Mouse (Mus musculus) forebrain, embryonic 11.5 days (tissue): ENCODE results near the gene Nicn1. TPM values are rescaled to one million over a fixed set of nuclear protein-coding genes. Genes with fewer than 3 reads are reported as not detected.
"Not testable (repeated sequence)": the region's sequence is repeated elsewhere in the genome, so short reads cannot be mapped to it uniquely, and the experiment has no call there.

ENCODE experiments used
- ATAC-seq: fragments of 200-750 bp; cut with Nextera tagmentation; replicated peaks from 2 replicates; pipeline ENCODE4 v1.8.0; 2017; ENCODE audit warnings: moderate TSS enrichment; ENCODE audit not compliant: low FRiP score
- DNase-seq: peaks from one replicate; pipeline ENCODE4 v3.0.0-alpha.2; 2017; ENCODE audit warnings: low spot score
- H3K27ac ChIP-seq: fragments of 300-500 bp; sonication (generic); 2 replicates; pipeline ENCODE4 v1.5.1; 2014; ENCODE audit warnings: low read depth, low read length
- H3K27me3 ChIP-seq: fragments of 300-500 bp; sonication (generic); 2 replicates; pipeline ENCODE4 v1.6.1; 2014; ENCODE audit warnings: mild to moderate bottlenecking, low read length, mixed read lengths; ENCODE audit not compliant: control insufficient read depth, insufficient read depth
- H3K36me3 ChIP-seq: fragments of 300-500 bp; sonication (generic); 2 replicates; pipeline ENCODE4 v1.6.1; 2014; ENCODE audit warnings: mild to moderate bottlenecking, low read length, moderate library complexity, mixed read lengths; ENCODE audit not compliant: control insufficient read depth, insufficient read depth
- H3K4me1 ChIP-seq: fragments of 300-500 bp; sonication (generic); replicated peaks from 2 replicates; pipeline ENCODE4 v1.6.1; 2014; ENCODE audit warnings: low read length, mixed read lengths; ENCODE audit not compliant: control insufficient read depth, insufficient read depth
- H3K4me2 ChIP-seq: fragments of 300-500 bp; sonication (generic); 2 replicates; pipeline ENCODE4 v1.6.1; 2014; ENCODE audit warnings: low read depth, mild to moderate bottlenecking, low read length, moderate library complexity, mixed read lengths; ENCODE audit not compliant: severe bottlenecking
- H3K4me3 ChIP-seq: fragments of 300-500 bp; sonication (generic); 2 replicates; pipeline ENCODE4 v1.5.1; 2014; ENCODE audit warnings: low read depth, low read length
- H3K9ac ChIP-seq: fragments of 300-500 bp; sonication (generic); 2 replicates; pipeline ENCODE4 v1.6.1; 2014; ENCODE audit warnings: low read length
- H3K9me3 ChIP-seq: fragments of 300-500 bp; sonication (generic); 2 replicates; pipeline ENCODE4 v1.6.1; 2016; ENCODE audit warnings: low read length, mixed read lengths; ENCODE audit not compliant: control insufficient read depth
- WGBS: fragments of 180-500 bp; shearing (Covaris S2); extraction: QIAGEN DNeasy Blood & Tissue Kit; methylation state at CpG from one replicate; pipeline ENCODE4 v1.1.7; 2014; 5-methylcytosine and 5-hydroxymethylcytosine counted together
- polyA plus RNA-seq: library from polyadenylated mRNA; unstranded; fragments of >200 nt; fragmentation: Nextera tagmentation; extraction: Ambion mirVana; gene quantifications from 2 replicates; pipeline ENCODE4 v1.2.1, GENCODE M21; 2014

Nicn1 gene
- polyA plus RNA-seq, 1 experiment from 2014 or later: 46.8 TPM

GRCm38 (mm10) chr9:108307021-108307807, 17.0 kb downstream of the Nicn1 start:
- Histone ChIP-seq H3K36me3 (no peaks in the 10 kb centered on the region), H3K27me3 (no peaks in the 10 kb centered on the region), H3K4me3 (peak overlapping the region; percentile 90), H3K27ac (peak overlapping the region; percentile 99; the same call in 1 of the 2 replicates), H3K4me2 (peak overlapping the region; percentile 59), H3K9ac (peak overlapping the region; percentile 94), H3K4me1 (peaks cover 3% of the 10 kb centered on the region; the same call in 1 of the 2 replicates), H3K9me3 (no peaks in the 10 kb centered on the region)
- 28% methylated on average over 12 of the region's 12 CpGs for WGBS
- ATAC-seq: no peak
- no peak for DNase-seq

GRCm38 (mm10) chr9:108308141-108308540, 17.9 kb downstream of the Nicn1 start:
- ATAC-seq: no peak
- DNase-seq: no peak
- Histone ChIP-seq H3K27ac (no peak overlapping the region), H3K9me3 (no peaks in the 10 kb centered on the region), H3K4me3 (peak overlapping the region; percentile 90), H3K36me3 (no peaks in the 10 kb centered on the region), H3K4me1 (peaks cover 3% of the 10 kb centered on the region; the same call in 1 of the 2 replicates), H3K9ac (peak overlapping the region; percentile 27; the same call in 1 of the 2 replicates), H3K4me2 (peak overlapping the region; percentile 59), H3K27me3 (no peaks in the 10 kb centered on the region)
- 77% methylated on average over 2 of the region's 2 CpGs for WGBS

GRCm38 (mm10) chr9:108317572-108317971, 27.3 kb downstream of the Nicn1 start:
- WGBS: 96% methylated on average over 3 of the region's 3 CpGs
- peaks cover 2% of the 10 kb centered on the region; the same call in 1 of the 2 replicates for H3K36me3 ChIP-seq
- H3K27me3 ChIP-seq: no peaks in the 10 kb centered on the region
- H3K4me2 ChIP-seq: no peak overlapping the region
- no peaks in the 10 kb centered on the region for H3K9me3 ChIP-seq
- H3K9ac ChIP-seq: no peak overlapping the region
- no peak overlapping the region for H3K4me3 ChIP-seq
- H3K27ac ChIP-seq: no peak overlapping the region
- H3K4me1 ChIP-seq: no peaks in the 10 kb centered on the region
- ATAC-seq (no peak), DNase-seq (no peak)

- Histone ChIP-seq H3K4me1 (no peaks in the 10 kb centered on the region), H3K27me3 (no peaks in the 10 kb centered on the region), H3K9ac (no peak overlapping the region), H3K36me3 (peaks cover 2% of the 10 kb centered on the region; the same call in 1 of the 2 replicates), H3K4me3 (no peak overlapping the region), H3K4me2 (no peak overlapping the region), H3K9me3 (no peaks in the 10 kb centered on the region), H3K27ac (no peak overlapping the region)
- no peak for DNase-seq
- no peak for ATAC-seq
- WGBS: 94% methylated on average over 2 of the region's 2 CpGs
These were observed 28.2 kb downstream of the Nicn1 start for GRCm38 (mm10) chr9:108318462-108318861.

- not testable (repeated sequence) for H3K4me2 ChIP-seq, DNase-seq, H3K4me3 ChIP-seq, H3K36me3 ChIP-seq, H3K4me1 ChIP-seq, H3K27ac ChIP-seq, H3K9ac ChIP-seq, ATAC-seq, H3K9me3 ChIP-seq, H3K27me3 ChIP-seq
- 88% methylated on average over 7 of the region's 7 CpGs for WGBS
These were observed 31.8 kb downstream of the Nicn1 start for GRCm38 (mm10) chr9:108322054-108322453.

GRCm38 (mm10) chr9:108324784-108325183, 34.6 kb downstream of the Nicn1 start:
- no peaks in the 10 kb centered on the region for H3K4me1 ChIP-seq
- peaks cover 11% of the 10 kb centered on the region for H3K36me3 ChIP-seq
- H3K9me3 ChIP-seq: no peaks in the 10 kb centered on the region
- H3K4me3 ChIP-seq: no peak overlapping the region
- DNase-seq: no peak
- no peak overlapping the region for H3K9ac ChIP-seq
- H3K4me2 ChIP-seq: no peak overlapping the region
- H3K27me3 ChIP-seq: no peaks in the 10 kb centered on the region
- H3K27ac ChIP-seq: no peak overlapping the region
- no peak for ATAC-seq
- WGBS: 94% methylated on average over 1 of the region's 1 CpGs

- no peak for ATAC-seq
- Histone ChIP-seq H3K27me3 (no peaks in the 10 kb centered on the region), H3K9me3 (no peaks in the 10 kb centered on the region), H3K4me3 (no peak overlapping the region), H3K36me3 (peaks cover 11% of the 10 kb centered on the region), H3K4me1 (no peaks in the 10 kb centered on the region), H3K27ac (no peak overlapping the region), H3K9ac (no peak overlapping the region), H3K4me2 (no peak overlapping the region)
- 98% methylated on average over 2 of the region's 2 CpGs for WGBS
- DNase-seq: no peak
These were observed 35.6 kb downstream of the Nicn1 start for GRCm38 (mm10) chr9:108325811-108326210.

GRCm38 (mm10) chr9:108337848-108338550, 47.8 kb downstream of the Nicn1 start:
- peaks cover 10% of the 10 kb centered on the region for H3K4me1 ChIP-seq
- peaks cover 4% of the 10 kb centered on the region; the same call in 1 of the 2 replicates for H3K36me3 ChIP-seq
- no peak for ATAC-seq
- peak overlapping the region; percentile 90; the same call in 1 of the 2 replicates for H3K9ac ChIP-seq
- WGBS: 67% methylated on average over 10 of the region's 10 CpGs
- DNase-seq: no peak
- no peaks in the 10 kb centered on the region for H3K9me3 ChIP-seq
- H3K27ac ChIP-seq: peak overlapping the region; percentile 88
- peak overlapping the region; percentile 86; the same call in 1 of the 2 replicates for H3K4me2 ChIP-seq
- H3K4me3 ChIP-seq: no peak overlapping the region
- H3K27me3 ChIP-seq: no peaks in the 10 kb centered on the region
